Mouse (Mus musculus): Measurements from ENCODE around the gene Vmn1r127. TPM values are rescaled to one million over a fixed set of nuclear protein-coding genes. Genes with fewer than 3 reads are reported as not detected.
"Not testable (repeated sequence)": the region's sequence is repeated elsewhere in the genome, so short reads cannot be mapped to it uniquely, and the experiment has no call there.

Vmn1r127 gene
- polyA plus RNA-seq (2012; ENCODE audit: insufficient read depth, low replicate concordance): not detected in 2 replicates

- H3K27me3 ChIP-seq (replicated peaks): not testable (repeated sequence)
Observed at GRCm38 (mm10) chr7:21319761-21320160, at the start of gene Vmn1r127. TSS of gene Vmn1r127 (minus strand) at chr7:21319861.

GRCm38 (mm10) chr7:21361191-21361590, 41.5 kb upstream of the Vmn1r127 start, which contains the start of gene Vmn1r129:
TSS of gene Vmn1r129 (minus strand) at chr7:21361291.
- H3K4me1 ChIP-seq; H3K9me3 ChIP-seq; H3K36me3 ChIP-seq (replicated peaks; ENCODE audit: low read length): not testable (repeated sequence)

More at GRCm38 (mm10) chr7:21319761-21320160, at the start of gene Vmn1r127:
- H3K36me3 ChIP-seq (replicated peaks; ENCODE audit: low read length); H3K4me1 ChIP-seq; H3K4me3 ChIP-seq (replicated peaks); H3K9me3 ChIP-seq: not testable (repeated sequence)

GRCm38 (mm10) chr7:21349073-21349472, 29.4 kb upstream of the Vmn1r127 start, which contains the start of gene Vmn1r128:
TSS of gene Vmn1r128 (plus strand) at chr7:21349373.
- not testable (repeated sequence) for H3K4me3 ChIP-seq (replicated peaks)

More at GRCm38 (mm10) chr7:21361191-21361590, 41.5 kb upstream of the Vmn1r127 start, which contains the start of gene Vmn1r129:
- not testable (repeated sequence) for H3K27me3 ChIP-seq (replicated peaks); H3K4me3 ChIP-seq (replicated peaks)

GRCm38 (mm10) chr7:21301367-21301766, 18.3 kb downstream of the Vmn1r127 start, which contains the start of gene Vmn1r126:
TSS of gene Vmn1r126 (minus strand) at chr7:21301467.
- not testable (repeated sequence) for H3K4me1 ChIP-seq; H3K9me3 ChIP-seq; H3K4me3 ChIP-seq (replicated peaks); H3K27me3 ChIP-seq (replicated peaks); H3K36me3 ChIP-seq (replicated peaks; ENCODE audit: low read length)

More at GRCm38 (mm10) chr7:21349073-21349472, 29.4 kb upstream of the Vmn1r127 start, which contains the start of gene Vmn1r128:
- H3K9me3 ChIP-seq; H3K36me3 ChIP-seq (replicated peaks; ENCODE audit: low read length); H3K4me1 ChIP-seq; H3K27me3 ChIP-seq (replicated peaks): not testable (repeated sequence)

GRCm38 (mm10) chr7:21271879-21272278, 47.8 kb downstream of the Vmn1r127 start, which contains the start of gene Vmn1r125:
TSS of gene Vmn1r125 (plus strand) at chr7:21272179.
- not testable (repeated sequence) for H3K4me3 ChIP-seq (replicated peaks); H3K27me3 ChIP-seq (replicated peaks); H3K9me3 ChIP-seq; H3K36me3 ChIP-seq (replicated peaks; ENCODE audit: low read length); H3K4me1 ChIP-seq

Other genes starting within 250 kb of the Vmn1r127 start
- gene Vmn1r121, start 221.3 kb downstream of the Vmn1r127 start, polyA plus RNA-seq (2012; ENCODE audit: insufficient read depth, low replicate concordance): not detected in 2 replicates
- gene Vmn1r122, start 185.7 kb downstream of the Vmn1r127 start, polyA plus RNA-seq (2012; ENCODE audit: insufficient read depth, low replicate concordance): not detected in 2 replicates
- gene Vmn1r123, start 157.7 kb downstream of the Vmn1r127 start, polyA plus RNA-seq (2012; ENCODE audit: insufficient read depth, low replicate concordance): not detected in 2 replicates
- not detected in 2 replicates for gene Gm5157, start 129.4 kb downstream of the Vmn1r127 start, polyA plus RNA-seq (2012; ENCODE audit: insufficient read depth, low replicate concordance)
- gene Vmn1r124, start 59.2 kb downstream of the Vmn1r127 start, polyA plus RNA-seq (2012; ENCODE audit: insufficient read depth, low replicate concordance): not detected in 2 replicates
- gene Vmn1r125, start 47.7 kb downstream of the Vmn1r127 start, polyA plus RNA-seq (2012; ENCODE audit: insufficient read depth, low replicate concordance): not detected in 2 replicates
- gene Vmn1r126, start 18.4 kb downstream of the Vmn1r127 start, polyA plus RNA-seq (2012; ENCODE audit: insufficient read depth, low replicate concordance): not detected in 2 replicates
- not detected in 2 replicates for gene Vmn1r128, start 29.5 kb upstream of the Vmn1r127 start, polyA plus RNA-seq (2012; ENCODE audit: insufficient read depth, low replicate concordance)
- not detected in 2 replicates for gene Vmn1r129, start 41.4 kb upstream of the Vmn1r127 start, polyA plus RNA-seq (2012; ENCODE audit: insufficient read depth, low replicate concordance)
- not detected in 2 replicates for gene Gm6882, start 112.9 kb upstream of the Vmn1r127 start, polyA plus RNA-seq (2012; ENCODE audit: insufficient read depth, low replicate concordance)
- not detected in 2 replicates for gene Vmn1r130, start 191.9 kb upstream of the Vmn1r127 start, polyA plus RNA-seq (2012; ENCODE audit: insufficient read depth, low replicate concordance)
- gene Vmn1r131, start 226.2 kb upstream of the Vmn1r127 start, polyA plus RNA-seq (2012; ENCODE audit: insufficient read depth, low replicate concordance): not detected in 2 replicates